Mouse (Mus musculus) stomach, embryonic 16.5 days (tissue): ENCODE results near the gene Gm11555. TPM values are rescaled to one million over a fixed set of nuclear protein-coding genes. Genes with fewer than 3 reads are reported as not detected.
"Not testable (repeated sequence)": the region's sequence is repeated elsewhere in the genome, so short reads cannot be mapped to it uniquely, and the experiment has no call there.

Source experiments
- ATAC-seq: fragments of 200-750 bp; cut with Nextera tagmentation; 2 replicates; pipeline ENCODE4 v1.8.0; 2017; ENCODE audit warnings: moderate number of reproducible peaks, moderate TSS enrichment; ENCODE audit not compliant: insufficient read depth, low FRiP score
- H3K27ac ChIP-seq: fragments of 300-500 bp; sonication (generic); 2 replicates; pipeline ENCODE4 v1.5.1; 2014; ENCODE audit warnings: low read length
- H3K27me3 ChIP-seq: fragments of 300-500 bp; sonication (generic); 2 replicates; pipeline ENCODE4 v1.6.1; 2014; ENCODE audit warnings: low read length, control low read depth, mixed read lengths; ENCODE audit not compliant: control insufficient read depth, insufficient read depth
- H3K36me3 ChIP-seq: fragments of 300-500 bp; sonication (generic); 2 replicates; pipeline ENCODE4 v1.6.1; 2014; ENCODE audit warnings: low read length; ENCODE audit not compliant: control insufficient read depth, insufficient read depth
- H3K4me1 ChIP-seq: fragments of 300-500 bp; sonication (generic); 2 replicates; pipeline ENCODE4 v1.6.1; 2014; ENCODE audit warnings: low read length, control low read depth, mixed read lengths; ENCODE audit not compliant: control insufficient read depth, insufficient read depth
- H3K4me2 ChIP-seq: fragments of 300-500 bp; sonication (generic); 2 replicates; pipeline ENCODE4 v1.6.1; 2014; ENCODE audit warnings: low read depth, low read length, mixed read lengths
- H3K4me3 ChIP-seq: fragments of 300-500 bp; sonication (generic); replicated peaks from 2 replicates; pipeline ENCODE4 v1.5.1; 2014; ENCODE audit warnings: mild to moderate bottlenecking, low read length
- H3K9ac ChIP-seq: fragments of 300-500 bp; sonication (generic); 2 replicates; pipeline ENCODE4 v1.6.1; 2014; ENCODE audit warnings: low read length
- H3K9me3 ChIP-seq: fragments of 300-500 bp; sonication (generic); replicated peaks from 2 replicates; pipeline ENCODE4 v1.6.1; 2016; ENCODE audit warnings: low read length, control low read depth; ENCODE audit not compliant: control insufficient read depth
- WGBS: fragments of 180-500 bp; shearing (Covaris S2); extraction: QIAGEN DNeasy Blood & Tissue Kit; methylation state at CpG from one replicate; pipeline ENCODE4 v1.1.7; 2014; 5-methylcytosine and 5-hydroxymethylcytosine counted together
- polyA plus RNA-seq: library from polyadenylated mRNA; unstranded; fragments of >200 nt; fragmentation: Nextera tagmentation; extraction: Ambion mirVana; gene quantifications from 2 replicates; pipeline ENCODE4 v1.2.1, GENCODE M21; 2015

The Gm11555 gene
- polyA plus RNA-seq, 1 experiment from 2014 or later, result not detected

GRCm38 (mm10) chr11:99646444-99646843 lies 3.6 kb downstream of the Gm11555 start:
- WGBS, result 84% methylated on average over 15 of the region's 15 CpGs
- no peak overlapping the region for H3K9ac ChIP-seq

GRCm38 (mm10) chr11:99644351-99644750 lies 5.7 kb downstream of the Gm11555 start:
- Histone ChIP-seq H3K4me2 (no peak overlapping the region), H3K36me3 (no peaks in the 10 kb centered on the region), H3K9ac (no peak overlapping the region), H3K27me3 (no peaks in the 10 kb centered on the region), H3K4me1 (no peaks in the 10 kb centered on the region), H3K4me3 (no peak overlapping the region), H3K9me3 (no peaks in the 10 kb centered on the region), H3K27ac (no peak overlapping the region)
- ATAC-seq, result no peak
- WGBS, result 68% methylated on average over 3 of the region's 3 CpGs

More at GRCm38 (mm10) chr11:99646444-99646843, 3.6 kb downstream of the Gm11555 start:
- H3K4me1 ChIP-seq, result no peaks in the 10 kb centered on the region
- no peaks in the 10 kb centered on the region for H3K27me3 ChIP-seq
- H3K4me3 ChIP-seq, result no peak overlapping the region
- no peak overlapping the region for H3K27ac ChIP-seq
- H3K9me3 ChIP-seq, result no peaks in the 10 kb centered on the region
- no peak for ATAC-seq
- no peaks in the 10 kb centered on the region for H3K36me3 ChIP-seq
- H3K4me2 ChIP-seq, result no peak overlapping the region

GRCm38 (mm10) chr11:99643635-99644139 lies 6.3 kb downstream of the Gm11555 start, which contains the start of gene Krtap4-7:
TSS of gene Krtap4-7 (minus strand) at chr11:99644089.
- not testable (repeated sequence) for H3K9ac ChIP-seq, H3K36me3 ChIP-seq, H3K4me1 ChIP-seq, H3K9me3 ChIP-seq, H3K4me3 ChIP-seq, ATAC-seq, H3K27ac ChIP-seq, H3K27me3 ChIP-seq, H3K4me2 ChIP-seq
- 80% methylated on average over 9 of the region's 9 CpGs for WGBS

GRCm38 (mm10) chr11:99640926-99641325 lies 9.1 kb downstream of the Gm11555 start:
- WGBS, result 27% methylated on average over 1 of the region's 1 CpGs
- Histone ChIP-seq H3K27ac (no peak overlapping the region), H3K4me2 (no peak overlapping the region), H3K4me3 (no peak overlapping the region), H3K27me3 (no peaks in the 10 kb centered on the region), H3K36me3 (no peaks in the 10 kb centered on the region), H3K9ac (no peak overlapping the region), H3K4me1 (no peaks in the 10 kb centered on the region), H3K9me3 (no peaks in the 10 kb centered on the region)
- no peak for ATAC-seq

- ATAC-seq, result no peak
- Histone ChIP-seq H3K27me3 (no peaks in the 10 kb centered on the region), H3K4me3 (no peak overlapping the region), H3K27ac (no peak overlapping the region), H3K9me3 (no peaks in the 10 kb centered on the region), H3K36me3 (no peaks in the 10 kb centered on the region), H3K9ac (no peak overlapping the region), H3K4me1 (no peaks in the 10 kb centered on the region), H3K4me2 (no peak overlapping the region)
- WGBS, result 62% methylated on average over 1 of the region's 1 CpGs
These were observed 12.9 kb downstream of the Gm11555 start for GRCm38 (mm10) chr11:99637086-99637485.

GRCm38 (mm10) chr11:99634653-99635134 lies 15.3 kb downstream of the Gm11555 start, which contains the start of gene Krtap4-2:
TSS of gene Krtap4-2 (minus strand) at chr11:99635084.
- Histone ChIP-seq H3K27ac (no peak within 1 kb of the TSS), H3K4me2 (no peak within 1 kb of the TSS), H3K4me1 (no peaks in the 10 kb centered on the region), H3K4me3 (no peak within 1 kb of the TSS), H3K36me3 (no peaks in the 10 kb centered on the region), H3K9ac (no peak within 1 kb of the TSS), H3K27me3 (no peaks in the 10 kb centered on the region), H3K9me3 (no peaks in the 10 kb centered on the region)
- WGBS, result 34% methylated on average over 7 of the region's 8 CpGs
- no peak for ATAC-seq

GRCm38 (mm10) chr11:99633293-99633692 lies 16.7 kb downstream of the Gm11555 start:
- H3K9ac ChIP-seq, result no peak overlapping the region
- H3K27me3 ChIP-seq, result no peaks in the 10 kb centered on the region
- WGBS, result 72% methylated on average over 2 of the region's 2 CpGs
- H3K27ac ChIP-seq, result no peak overlapping the region
- H3K9me3 ChIP-seq, result no peaks in the 10 kb centered on the region
- H3K4me1 ChIP-seq, result no peaks in the 10 kb centered on the region
- no peaks in the 10 kb centered on the region for H3K36me3 ChIP-seq
- no peak overlapping the region for H3K4me2 ChIP-seq
- no peak overlapping the region for H3K4me3 ChIP-seq
- no peak for ATAC-seq

GRCm38 (mm10) chr11:99630890-99631289 lies 19.1 kb downstream of the Gm11555 start:
- peak; percentile 60; the same call in 1 of the 2 replicates for ATAC-seq
- Histone ChIP-seq H3K4me2 (no peak overlapping the region), H3K9ac (no peak overlapping the region), H3K9me3 (no peaks in the 10 kb centered on the region), H3K4me3 (no peak overlapping the region), H3K27me3 (no peaks in the 10 kb centered on the region), H3K4me1 (no peaks in the 10 kb centered on the region), H3K36me3 (no peaks in the 10 kb centered on the region), H3K27ac (no peak overlapping the region)
- 49% methylated on average over 3 of the region's 3 CpGs for WGBS

GRCm38 (mm10) chr11:99628138-99628537 lies 21.9 kb downstream of the Gm11555 start, which contains the start of gene Krtap4-1:
TSS of gene Krtap4-1 (minus strand) at chr11:99628238.
- Histone ChIP-seq H3K4me2 (no peak within 1 kb of the TSS), H3K9ac (no peak within 1 kb of the TSS), H3K27me3 (no peaks in the 10 kb centered on the region), H3K36me3 (no peaks in the 10 kb centered on the region), H3K27ac (no peak within 1 kb of the TSS), H3K4me1 (no peaks in the 10 kb centered on the region), H3K9me3 (no peaks in the 10 kb centered on the region), H3K4me3 (no peak within 1 kb of the TSS)
- no peak for ATAC-seq
- 79% methylated on average over 4 of the region's 4 CpGs for WGBS
